Mouse (Mus musculus): ENCODE data around the gene Fkrp.

Fkrp gene

GRCm38 (mm10) chr7:16784498-16784976 is 32.0 kb downstream of the Fkrp start:
- DNase-seq = no peak

- DNase-seq = no peak
Measured at GRCm38 (mm10) chr7:16783758-16784415, 32.6 kb downstream of the Fkrp start.

- DNase-seq = no peak
Measured at GRCm38 (mm10) chr7:16783224-16783688, 33.3 kb downstream of the Fkrp start.

GRCm38 (mm10) chr7:16782555-16783125 is 33.9 kb downstream of the Fkrp start:
- no peak for DNase-seq

GRCm38 (mm10) chr7:16781816-16782554 is 34.5 kb downstream of the Fkrp start:
- DNase-seq = peak; percentile 23

- DNase-seq = no peak
Measured at GRCm38 (mm10) chr7:16781555-16781815, 35.0 kb downstream of the Fkrp start.

- peak; percentile 50 for DNase-seq
Measured at GRCm38 (mm10) chr7:16780825-16781554, 35.5 kb downstream of the Fkrp start, which contains the start of gene Slc1a5. Slc1a5 (plus strand) TSS chr7:16781340.

GRCm38 (mm10) chr7:16780076-16780475 is 36.5 kb downstream of the Fkrp start:
- DNase-seq = no peak

GRCm38 (mm10) chr7:16775888-16776287 is 40.6 kb downstream of the Fkrp start:
- DNase-seq = no peak

GRCm38 (mm10) chr7:16766443-16766842 is 50.1 kb downstream of the Fkrp start:
- DNase-seq = no peak

GRCm38 (mm10) chr7:16763463-16764218 is 52.9 kb downstream of the Fkrp start:
- no peak for DNase-seq

GRCm38 (mm10) chr7:16761630-16762029 is 54.9 kb downstream of the Fkrp start:
- DNase-seq = no peak

GRCm38 (mm10) chr7:16761005-16761481 is 55.5 kb downstream of the Fkrp start:
- no peak for DNase-seq

- no peak for DNase-seq
Measured at GRCm38 (mm10) chr7:16760292-16760691, 56.2 kb downstream of the Fkrp start.

Data from right cerebral cortex, postnatal 25 days (tissue).